Mouse (Mus musculus) G1E (cell line): Measurements from ENCODE around the gene C77080. TPM values are rescaled to one million over a fixed set of nuclear protein-coding genes. Genes with fewer than 3 reads are reported as not detected.

ENCODE experiments used
- ATAC-seq: 2 replicates; pipeline ENCODE4 v1.8.0; 2016; ENCODE audit warnings: mild to moderate bottlenecking; ENCODE audit not compliant: insufficient number of reproducible peaks, poor library complexity, low FRiP score, severe bottlenecking; ENCODE audit errors: extremely low read depth
- DNase-seq: peaks from one replicate; pipeline ENCODE4 v3.0.0; 2012; ENCODE audit warnings: low spot score
- H3K27me3 ChIP-seq: 2 replicates; pipeline ENCODE4 v1.6.1; 2012; ENCODE audit warnings: mild to moderate bottlenecking, low read length, inconsistent platforms; ENCODE audit not compliant: insufficient read depth
- H3K36me3 ChIP-seq: replicated peaks from 2 replicates; pipeline ENCODE3; 2012; ENCODE audit warnings: mild to moderate bottlenecking, inconsistent platforms
- H3K4me1 ChIP-seq: 2 replicates; pipeline ENCODE4 v1.6.1; 2012; ENCODE audit warnings: low read depth, low read length, inconsistent platforms, mixed read lengths; ENCODE audit not compliant: insufficient read depth
- H3K4me3 ChIP-seq: 2 replicates; pipeline ENCODE4 v1.5.1; 2012; ENCODE audit warnings: low read depth, mild to moderate bottlenecking, inconsistent platforms, low read length, moderate library complexity, mixed read lengths
- H3K9me3 ChIP-seq: replicated peaks from 2 replicates; pipeline ENCODE4 v1.6.1; 2012; ENCODE audit warnings: inconsistent platforms
- CTCF ChIP-seq: IDR thresholded peaks from 2 replicates; pipeline ENCODE4 v1.5.1; 2012; ENCODE audit warnings: low read depth, low read length, inconsistent platforms, mixed read lengths
- GATA1 ChIP-seq: IDR thresholded peaks from 2 replicates; pipeline ENCODE4 v1.6.1; 2012; ENCODE audit warnings: borderline replicate concordance, low read length, inconsistent platforms, mixed read lengths
- GATA2 ChIP-seq: IDR thresholded peaks from 2 replicates; pipeline ENCODE4 v1.6.1; 2012; ENCODE audit warnings: low read depth, low read length, inconsistent platforms, borderline replicate concordance
- POLR2AphosphoS5 ChIP-seq: IDR thresholded peaks from 2 replicates; pipeline ENCODE4 v1.6.1; 2012; ENCODE audit warnings: low read depth, low read length, inconsistent platforms; ENCODE audit not compliant: insufficient replicate concordance
- TAL1 ChIP-seq: conservative IDR thresholded peaks from 2 replicates; pipeline ENCODE4 v1.6.1; 2012; ENCODE audit warnings: low read depth, low read length, inconsistent platforms, mixed read lengths
- polyA plus RNA-seq: library from polyadenylated mRNA; stranded (reverse); fragments of >175 nt; gene quantifications from 2 replicates; pipeline ENCODE4 v1.2.3, GENCODE M21; 2012
- total RNA-seq, 2 experiments: library from RNA; stranded (forward) in 1 of 2; stranded (reverse) in 1 of 2; fragments of 200-1000 nt in 1 of 2; fragments of >200 nt in 1 of 2; fragmentation: Nextera tagmentation in 1 of 2; gene quantifications; 2 replicates each; pipeline ENCODE4 v1.2.3; 2014 to 2017

The C77080 gene
- total and polyA plus RNA-seq, 3 experiments, result 23.6 to 196 (median 67.9) TPM

DNA sequence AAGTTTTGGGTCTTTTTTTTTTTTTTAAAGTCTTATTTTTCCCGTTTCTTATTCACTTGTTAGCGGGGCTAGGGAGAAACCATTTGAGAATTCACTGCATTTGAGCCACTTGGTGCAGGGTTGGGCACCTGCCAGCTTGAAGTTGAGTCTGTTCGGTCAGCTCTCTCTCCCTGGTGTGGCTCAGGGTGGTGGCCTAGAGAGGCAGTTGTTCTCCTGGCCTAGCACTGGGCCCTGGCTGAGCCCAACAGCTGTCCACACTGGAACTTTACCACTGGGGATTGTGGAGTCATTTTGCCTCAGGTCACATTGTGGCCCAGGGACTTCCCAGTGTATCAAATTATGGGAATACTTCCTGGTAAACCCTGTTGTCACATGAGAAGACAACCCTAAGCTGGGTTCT is 26.9 kb upstream of the C77080 start:
- H3K4me1 ChIP-seq, result peaks cover 53% of the 10 kb centered on the region
- DNase-seq (no peak), ATAC-seq (no peak)
- peaks cover 7% of the 10 kb centered on the region for H3K9me3 ChIP-seq
- TF ChIP-seq GATA2, result no peak
- no peak for TF ChIP-seq GATA1
- TF ChIP-seq CTCF, result no peak
- no peak for TF ChIP-seq TAL1
- no peak for TF ChIP-seq POLR2AphosphoS5
- H3K36me3 ChIP-seq, result no peaks in the 10 kb centered on the region
- H3K4me3 ChIP-seq, result peak overlapping the region; percentile 73; the same call in 1 of the 2 replicates
- peaks cover 30% of the 10 kb centered on the region for H3K27me3 ChIP-seq

DNA sequence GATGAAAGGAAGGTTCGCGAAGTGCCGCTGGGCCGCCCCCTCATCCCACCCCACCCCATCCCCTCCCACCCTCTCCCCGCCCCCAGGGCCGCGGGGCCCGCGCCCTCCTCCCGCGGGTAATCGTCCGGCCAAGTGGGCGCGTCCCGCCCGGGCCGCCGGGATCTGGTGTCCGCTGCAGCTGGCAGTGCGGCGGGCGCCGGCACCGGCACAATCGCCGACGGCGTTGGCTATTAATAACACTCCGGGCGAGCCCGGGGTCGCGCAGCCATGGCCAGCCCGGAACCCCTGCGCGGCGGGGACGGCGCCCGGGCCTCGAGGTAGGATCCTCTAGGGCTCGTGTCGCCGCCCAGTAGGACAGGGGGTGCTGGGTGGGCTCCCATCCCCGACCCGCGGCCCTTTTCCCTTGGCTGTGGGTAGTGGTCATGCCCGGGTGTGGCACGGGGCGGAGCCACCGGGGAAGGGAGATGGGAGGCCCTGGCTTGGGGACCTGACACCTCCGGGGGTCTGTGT is 26.3 kb upstream of the C77080 start, which contains the start of gene Sync:
Gene Sync (plus strand): TSS at position 146 of the 510 bp plus-strand sequence.
- no peaks in the 10 kb centered on the region for H3K36me3 ChIP-seq
- H3K4me1 ChIP-seq, result peaks cover 49% of the 10 kb centered on the region
- H3K27me3 ChIP-seq, result peaks cover 35% of the 10 kb centered on the region
- H3K9me3 ChIP-seq, result peaks cover 4% of the 10 kb centered on the region
- no peak for TF ChIP-seq POLR2AphosphoS5
- no peak for TF ChIP-seq GATA2
- no peak for TF ChIP-seq TAL1
- no peak for TF ChIP-seq CTCF
- ATAC-seq (0 out of 2 replicates have a peak, but pooled peaks have one; percentile 32), DNase-seq (peak; percentile 49)
- H3K4me3 ChIP-seq, result peak within 1 kb of the TSS; percentile 73

DNA sequence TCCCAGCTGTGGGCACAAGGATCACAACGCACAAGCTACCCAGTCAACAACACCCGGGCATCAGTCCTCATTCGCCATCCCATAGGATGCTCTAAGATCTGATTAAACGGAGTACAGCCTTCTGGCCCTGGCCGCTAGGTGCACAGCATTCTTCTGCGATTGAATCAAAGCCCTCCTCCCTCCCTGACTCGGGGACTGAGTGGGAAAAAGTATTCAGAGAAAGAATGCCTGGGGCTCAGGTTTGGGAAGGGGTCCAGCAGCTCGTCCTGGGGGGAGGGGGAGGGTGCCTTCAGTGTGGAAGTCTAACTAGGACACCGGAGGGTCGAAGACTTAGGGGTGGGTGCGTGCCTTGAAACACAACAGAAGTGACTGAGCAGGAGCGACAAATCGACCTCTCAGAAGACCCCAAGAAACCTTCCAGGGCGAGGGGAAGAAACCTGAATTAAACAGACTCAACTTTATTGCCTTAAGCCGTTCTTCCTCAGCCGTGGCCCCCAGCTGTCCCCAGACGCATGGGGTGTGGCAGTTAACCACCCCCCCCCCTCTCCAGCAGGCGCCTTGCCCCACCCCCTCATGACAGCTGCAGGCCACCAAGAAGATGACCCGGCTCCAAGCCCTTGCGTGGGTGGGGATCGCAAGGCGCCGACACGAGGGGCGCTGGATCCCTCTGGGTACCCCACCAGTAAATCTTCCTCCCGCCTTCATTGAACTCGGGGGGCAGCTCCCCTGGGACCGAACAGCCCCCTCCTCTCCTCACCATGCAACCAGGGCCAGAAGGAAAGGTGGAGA is 25.7 kb upstream of the C77080 start:
- peak; percentile 43 for DNase-seq
- H3K4me1 ChIP-seq, result peaks cover 42% of the 10 kb centered on the region
- H3K4me3 ChIP-seq, result peak overlapping the region; percentile 73
- H3K36me3 ChIP-seq, result no peaks in the 10 kb centered on the region
- TF ChIP-seq GATA2, result no peak
- no peak for TF ChIP-seq GATA1
- TF ChIP-seq TAL1, result no peak
- TF ChIP-seq POLR2AphosphoS5, result no peak
- no peak for ATAC-seq
- H3K27me3 ChIP-seq, result peaks cover 35% of the 10 kb centered on the region
- H3K9me3 ChIP-seq, result peaks cover 3% of the 10 kb centered on the region

DNA sequence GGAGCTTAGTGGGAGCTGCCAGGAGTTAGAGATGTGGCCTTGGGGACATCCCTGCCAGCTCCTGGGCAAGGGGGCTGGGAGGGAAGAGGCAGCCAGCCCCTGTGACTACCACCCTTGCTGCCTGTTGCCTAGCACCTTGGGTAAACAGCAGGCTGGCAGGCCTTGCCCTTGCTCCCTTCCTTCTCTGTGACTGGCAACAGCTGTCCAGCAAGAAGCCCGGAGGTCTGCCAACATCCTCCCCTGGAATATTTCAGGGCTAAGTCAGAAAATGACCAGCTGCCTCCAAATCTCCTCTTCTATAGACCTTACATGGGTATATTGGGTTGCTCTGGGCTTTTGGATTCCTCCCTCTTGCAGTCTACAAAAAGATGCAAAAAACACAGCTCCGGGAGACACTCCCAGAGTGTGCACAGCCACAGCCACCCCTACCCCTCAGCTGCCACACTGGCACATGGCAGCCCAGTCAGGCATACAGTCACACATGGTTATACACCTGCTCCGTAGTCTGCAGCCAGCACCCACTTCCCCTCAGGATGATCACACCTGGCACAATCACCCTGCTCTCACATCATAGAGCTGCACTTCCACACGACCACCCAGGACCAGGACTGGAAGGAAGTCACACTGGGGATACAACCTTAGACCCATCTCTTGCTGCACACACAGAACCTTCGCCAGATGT is 24.9 kb upstream of the C77080 start:
- TF ChIP-seq CTCF, result no peak
- no peak for TF ChIP-seq GATA1
- no peak for TF ChIP-seq POLR2AphosphoS5
- no peak for TF ChIP-seq TAL1
- no peak for TF ChIP-seq GATA2
- Histone ChIP-seq H3K36me3 (no peaks in the 10 kb centered on the region), H3K27me3 (peaks cover 35% of the 10 kb centered on the region), H3K9me3 (peaks cover 3% of the 10 kb centered on the region), H3K4me3 (peak overlapping the region; percentile 73; the same call in 1 of the 2 replicates), H3K4me1 (peaks cover 38% of the 10 kb centered on the region)
- ATAC-seq (no peak), DNase-seq (no peak)

DNA sequence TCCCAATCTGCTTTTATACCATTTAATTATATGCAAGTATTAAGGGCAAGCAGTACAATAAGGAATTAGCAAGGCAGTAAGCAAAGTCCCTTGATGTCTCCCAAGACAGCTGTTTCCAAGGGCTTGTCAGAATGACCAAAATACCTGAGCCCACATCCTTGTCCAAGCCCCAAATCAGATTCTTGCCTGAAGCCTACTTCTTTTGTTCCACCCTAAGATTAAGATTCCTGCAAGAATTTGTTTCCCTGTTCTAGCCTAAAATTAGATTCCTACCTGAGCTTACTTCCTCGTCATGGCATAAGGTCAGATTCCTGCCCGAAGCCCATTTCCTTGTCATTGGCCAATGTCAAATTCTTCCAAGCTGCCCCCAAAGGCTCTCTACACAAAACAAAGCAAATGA is 23.5 kb upstream of the C77080 start:
- Histone ChIP-seq H3K36me3 (no peaks in the 10 kb centered on the region), H3K4me3 (no peak overlapping the region), H3K9me3 (no peaks in the 10 kb centered on the region; the same call in 1 of the 2 replicates), H3K27me3 (peaks cover 31% of the 10 kb centered on the region), H3K4me1 (peaks cover 34% of the 10 kb centered on the region)
- no peak for TF ChIP-seq POLR2AphosphoS5
- TF ChIP-seq GATA1, result no peak
- no peak for TF ChIP-seq TAL1
- no peak for TF ChIP-seq GATA2
- TF ChIP-seq CTCF, result no peak
- no peak for ATAC-seq
- no peak for DNase-seq

DNA sequence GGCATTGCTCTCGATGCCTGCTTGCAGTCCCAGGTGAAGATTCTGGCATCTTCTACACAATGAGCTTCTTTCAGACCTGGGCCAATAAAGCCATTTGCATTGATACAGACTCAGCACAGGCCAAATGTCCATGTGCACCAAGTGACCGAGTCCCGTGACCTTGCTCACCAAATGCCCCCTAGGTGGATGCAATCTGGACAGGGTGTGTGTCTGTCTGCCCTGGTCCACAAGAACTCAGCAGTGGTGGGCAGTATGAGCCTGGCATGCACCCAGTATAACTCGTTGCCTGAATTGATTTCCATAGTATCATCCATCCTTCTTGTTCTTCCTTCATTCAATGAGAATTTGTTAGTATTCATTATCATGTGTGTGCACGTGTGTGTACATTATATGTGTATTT is 22.0 kb upstream of the C77080 start:
- Histone ChIP-seq H3K9me3 (no peaks in the 10 kb centered on the region), H3K4me3 (no peak overlapping the region), H3K36me3 (no peaks in the 10 kb centered on the region), H3K4me1 (peaks cover 29% of the 10 kb centered on the region), H3K27me3 (peaks cover 30% of the 10 kb centered on the region)
- DNase-seq (no peak), ATAC-seq (no peak)
- TF ChIP-seq TAL1 (no peak), CTCF (no peak), GATA1 (no peak), POLR2AphosphoS5 (no peak), GATA2 (no peak)
